Mouse (Mus musculus) myocyte (in vitro differentiated cells): ENCODE measurements around the gene Cox11. TPM values are rescaled to one million over a fixed set of nuclear protein-coding genes. Genes with fewer than 3 reads are reported as not detected.

Experiments used
- H3K27me3 ChIP-seq: one replicate; pipeline ENCODE4 v1.6.1; 2011; ENCODE audit not compliant: control insufficient read depth, insufficient read depth, insufficient read length
- H3K36me3 ChIP-seq: one replicate; pipeline ENCODE4 v1.6.1; 2011; ENCODE audit not compliant: control insufficient read depth, insufficient read depth
- H3K4me2 ChIP-seq: one replicate; pipeline ENCODE4 v1.6.1; 2011; ENCODE audit warnings: low read depth, control low read depth
- H3K4me3 ChIP-seq: one replicate; pipeline ENCODE4 v1.5.1; 2011; ENCODE audit warnings: mild to moderate bottlenecking, control low read depth, moderate library complexity
- H3K79me2 ChIP-seq: one replicate; pipeline ENCODE4 v1.6.1; 2011; ENCODE audit not compliant: control insufficient read depth, insufficient read depth
- H3ac ChIP-seq: one replicate; pipeline ENCODE4 v1.6.1; 2011; ENCODE audit not compliant: control insufficient read depth, insufficient read length
- CEBPB ChIP-seq: IDR thresholded peaks from 2 replicates; pipeline ENCODE4 v1.6.1; 2011; ENCODE audit warnings: mild to moderate bottlenecking, moderate library complexity; ENCODE audit not compliant: poor library complexity, insufficient read depth, severe bottlenecking
- E2F4 ChIP-seq: IDR thresholded peaks from one replicate; pipeline ENCODE4 v1.6.1; 2011; ENCODE audit warnings: mild to moderate bottlenecking, control low read depth, moderate library complexity; ENCODE audit not compliant: insufficient read depth
- MAX ChIP-seq: IDR thresholded peaks from one replicate; pipeline ENCODE4 v1.6.1; 2011; ENCODE audit warnings: low read depth, mild to moderate bottlenecking, control low read depth
- MYOD1 ChIP-seq, 3 experiments: IDR thresholded peaks; one replicate each; pipeline ENCODE4 v1.6.1; 2011; ENCODE audit warnings: control low read depth in 2 of 3, low read depth in 2 of 3, mild to moderate bottlenecking in 2 of 3, moderate library complexity in 1 of 3; ENCODE audit not compliant: insufficient read length in 2 of 3, control insufficient read depth in 1 of 3
- MYOG ChIP-seq, 3 experiments: IDR thresholded peaks; one replicate each; pipeline ENCODE4 v1.6.1; 2011; ENCODE audit warnings: control low read depth in 2 of 3, low read depth in 2 of 3, mild to moderate bottlenecking in 2 of 3; ENCODE audit not compliant: insufficient read length in 2 of 3, control insufficient read depth in 1 of 3, insufficient read depth in 1 of 3
- POLR2A ChIP-seq: IDR thresholded peaks from one replicate; pipeline ENCODE4 v1.6.1; 2011; ENCODE audit warnings: low read depth, mild to moderate bottlenecking, control low read depth, moderate library complexity; ENCODE audit not compliant: insufficient read length
- POLR2AphosphoS2 ChIP-seq: IDR thresholded peaks from one replicate; pipeline ENCODE4 v1.6.1; 2011; ENCODE audit warnings: low read depth, control low read depth; ENCODE audit not compliant: insufficient read length
- REST ChIP-seq: IDR thresholded peaks from one replicate; pipeline ENCODE4 v1.6.1; 2011; ENCODE audit warnings: mild to moderate bottlenecking, control low read depth, moderate library complexity; ENCODE audit not compliant: insufficient read depth, insufficient read length
- SRF ChIP-seq: IDR thresholded peaks from one replicate; pipeline ENCODE4 v1.6.1; 2011; ENCODE audit warnings: low read depth; ENCODE audit not compliant: control insufficient read depth, insufficient read length
- TCF12 ChIP-seq: IDR thresholded peaks from one replicate; pipeline ENCODE4 v1.6.1; 2011; ENCODE audit warnings: mild to moderate bottlenecking, control low read depth; ENCODE audit not compliant: poor library complexity, insufficient read depth, severe bottlenecking
- TCF3 ChIP-seq: IDR thresholded peaks from one replicate; pipeline ENCODE4 v1.6.1; 2011; ENCODE audit warnings: low read depth, control low read depth; ENCODE audit not compliant: insufficient read length
- USF1 ChIP-seq: IDR thresholded peaks from one replicate; pipeline ENCODE4 v1.6.1; 2011; ENCODE audit warnings: low read depth, mild to moderate bottlenecking, control low read depth, moderate library complexity
- polyA plus RNA-seq: library from polyadenylated mRNA; unstranded; fragments of >200 nt; fragmentation: generic; extraction: Trizol; gene quantifications from one replicate; pipeline ENCODE4 v1.2.1, GENCODE M21; 2012; ENCODE audit warnings: missing spikeins

Gene Cox11
- polyA plus RNA-seq, 1 experiment = 12.4 TPM

DNA sequence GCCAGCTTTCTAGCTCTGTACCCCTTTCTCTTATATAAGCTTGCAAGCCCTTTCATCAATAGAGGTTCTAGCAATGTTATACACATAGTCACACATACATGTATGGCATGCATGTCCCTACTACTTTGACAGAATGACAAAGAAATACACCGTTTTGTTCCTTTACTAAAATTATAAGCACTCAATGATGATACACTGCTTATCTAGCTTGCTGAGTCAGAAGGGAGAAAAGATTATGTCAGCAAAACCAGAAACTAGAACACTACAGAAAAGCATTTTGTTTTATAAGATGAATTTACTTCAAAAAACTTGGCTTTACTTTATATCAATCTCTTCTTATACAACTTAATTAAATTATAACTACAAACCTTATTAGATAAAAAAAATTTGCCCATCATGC lies 12.8 kb upstream of the Cox11 start:
- H3K4me2 ChIP-seq = no peak overlapping the region
- H3ac ChIP-seq = no peak overlapping the region
- H3K27me3 ChIP-seq = no peaks in the 10 kb centered on the region
- TF ChIP-seq E2F4 (no peak), MAX (no peak), POLR2AphosphoS2 (no peak), MYOD1 (IDR thresholded peaks at IDR 0.05; ENCODE audit: control insufficient read depth in 1 of 3, insufficient read length in 2 of 3, low read depth in 2 of 3) (no peak), POLR2A (no peak), TCF12 (no peak), SRF (no peak), TCF3 (no peak), REST (no peak), USF1 (no peak), MYOG (IDR thresholded peaks at IDR 0.05; ENCODE audit: control insufficient read depth in 1 of 3, insufficient read depth in 1 of 3, insufficient read length in 2 of 3, low read depth in 2 of 3) (no peak), CEBPB (no peak)
- H3K79me2 ChIP-seq = peaks cover 3% of the 10 kb centered on the region
- H3K4me3 ChIP-seq = no peak overlapping the region
- no peaks in the 10 kb centered on the region for H3K36me3 ChIP-seq

DNA sequence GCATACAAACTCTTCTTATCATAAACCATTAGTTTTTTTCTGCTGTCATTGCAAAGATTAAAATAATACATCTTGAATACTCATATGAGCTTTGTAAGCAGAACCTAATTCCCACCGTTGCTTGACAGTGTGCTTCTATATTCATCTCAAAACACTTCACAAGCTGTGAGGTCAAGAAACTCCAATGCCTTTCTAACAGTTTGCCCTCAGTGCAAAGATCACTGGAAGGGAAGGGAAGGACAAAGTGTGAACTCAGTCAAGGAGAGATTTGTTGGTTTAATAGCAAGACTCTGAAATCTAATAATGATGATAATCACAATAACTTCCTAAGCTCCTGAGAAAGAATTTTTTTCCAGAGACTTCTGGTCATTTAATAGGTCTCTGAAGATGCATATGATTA lies 10.2 kb upstream of the Cox11 start:
- Histone ChIP-seq H3K27me3 (no peaks in the 10 kb centered on the region), H3ac (no peak overlapping the region), H3K79me2 (peaks cover 3% of the 10 kb centered on the region), H3K4me3 (no peak overlapping the region), H3K36me3 (no peaks in the 10 kb centered on the region), H3K4me2 (no peak overlapping the region)
- no peak for TF ChIP-seq SRF
- TF ChIP-seq MYOG (IDR thresholded peaks at IDR 0.05; ENCODE audit: control insufficient read depth in 1 of 3, insufficient read depth in 1 of 3, insufficient read length in 2 of 3, low read depth in 2 of 3) = no peak
- no peak for TF ChIP-seq TCF3
- no peak for TF ChIP-seq MYOD1 (IDR thresholded peaks at IDR 0.05; ENCODE audit: control insufficient read depth in 1 of 3, insufficient read length in 2 of 3, low read depth in 2 of 3)
- TF ChIP-seq E2F4 = no peak
- TF ChIP-seq REST = no peak
- TF ChIP-seq POLR2A = no peak
- no peak for TF ChIP-seq CEBPB
- no peak for TF ChIP-seq MAX
- TF ChIP-seq TCF12 = no peak
- no peak for TF ChIP-seq POLR2AphosphoS2
- no peak for TF ChIP-seq USF1

DNA sequence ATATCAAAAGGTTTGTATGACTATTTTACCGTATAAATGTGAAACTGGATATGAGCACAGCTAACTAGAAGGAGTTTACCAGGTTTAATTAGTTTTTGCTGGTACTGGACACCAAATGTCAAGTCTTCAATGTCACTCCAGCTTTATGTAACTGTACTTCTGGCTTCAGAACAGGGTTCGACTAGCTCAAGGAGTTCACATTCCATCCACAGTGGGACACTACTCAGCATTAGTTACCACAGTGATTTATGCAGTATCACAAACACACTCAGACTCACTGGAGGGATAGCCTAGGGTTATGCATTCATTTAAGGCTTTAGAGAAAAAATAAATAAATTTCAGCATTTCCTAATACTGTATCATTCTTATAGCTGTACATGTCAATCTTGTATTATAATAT lies 5.5 kb upstream of the Cox11 start:
- Histone ChIP-seq H3K36me3 (no peaks in the 10 kb centered on the region), H3K4me3 (no peak overlapping the region), H3ac (no peak overlapping the region), H3K4me2 (no peak overlapping the region), H3K27me3 (no peaks in the 10 kb centered on the region), H3K79me2 (no peaks in the 10 kb centered on the region)
- no peak for TF ChIP-seq CEBPB
- no peak for TF ChIP-seq POLR2A
- TF ChIP-seq MYOG (IDR thresholded peaks at IDR 0.05; ENCODE audit: control insufficient read depth in 1 of 3, insufficient read depth in 1 of 3, insufficient read length in 2 of 3, low read depth in 2 of 3) = no peak
- no peak for TF ChIP-seq POLR2AphosphoS2
- no peak for TF ChIP-seq TCF3
- no peak for TF ChIP-seq MAX
- no peak for TF ChIP-seq USF1
- TF ChIP-seq REST = no peak
- TF ChIP-seq MYOD1 (IDR thresholded peaks at IDR 0.05; ENCODE audit: control insufficient read depth in 1 of 3, insufficient read length in 2 of 3, low read depth in 2 of 3) = no peak
- TF ChIP-seq TCF12 = no peak
- no peak for TF ChIP-seq SRF
- no peak for TF ChIP-seq E2F4

DNA sequence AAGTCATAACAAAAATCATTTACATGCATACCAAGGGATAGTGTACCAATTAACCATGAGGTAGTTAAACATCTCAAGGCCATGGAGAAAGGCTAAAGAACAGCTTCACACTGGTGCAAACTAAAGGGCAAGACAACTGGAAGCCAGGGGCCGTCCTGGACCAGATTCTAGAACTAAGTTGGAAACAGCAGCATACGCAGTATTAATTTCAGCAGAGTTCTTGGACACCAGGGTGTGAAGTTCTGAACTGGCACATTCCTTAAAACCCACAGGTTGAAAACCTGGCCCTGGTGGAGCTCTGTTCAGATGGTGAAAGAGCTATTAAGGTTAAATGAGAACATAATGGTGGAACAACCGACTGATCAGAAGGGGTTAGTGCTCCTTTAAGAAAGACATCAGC lies 3.3 kb upstream of the Cox11 start:
- H3K27me3 ChIP-seq = no peaks in the 10 kb centered on the region
- H3K4me2 ChIP-seq = no peak overlapping the region
- H3K36me3 ChIP-seq = no peaks in the 10 kb centered on the region
- H3K4me3 ChIP-seq = no peak overlapping the region
- H3ac ChIP-seq = no peak overlapping the region
- peaks cover 13% of the 10 kb centered on the region for H3K79me2 ChIP-seq
- TF ChIP-seq E2F4 = no peak
- TF ChIP-seq CEBPB = no peak
- no peak for TF ChIP-seq TCF3
- TF ChIP-seq MYOG (IDR thresholded peaks at IDR 0.05; ENCODE audit: control insufficient read depth in 1 of 3, insufficient read depth in 1 of 3, insufficient read length in 2 of 3, low read depth in 2 of 3) = no peak
- no peak for TF ChIP-seq POLR2AphosphoS2
- TF ChIP-seq TCF12 = no peak
- no peak for TF ChIP-seq REST
- TF ChIP-seq MYOD1 (IDR thresholded peaks at IDR 0.05; ENCODE audit: control insufficient read depth in 1 of 3, insufficient read length in 2 of 3, low read depth in 2 of 3) = no peak
